Mouse (Mus musculus) neural tube, embryonic 10.5 days (tissue): ENCODE data around the gene Phgr1.

Experiments
- DNase-seq: peaks from one replicate; pipeline ENCODE4 v3.0.0-alpha.2; 2017; ENCODE audit warnings: low spot score; ENCODE audit errors: extremely low spot score

The Phgr1 gene

GRCm38 (mm10) chr2:118813981-118814836, 41.6 kb downstream of the Phgr1 start, which contains the start of gene Knstrn:
Gene Knstrn (plus strand): TSS chr2:118814003.
- peak; percentile 90 for DNase-seq

- no peak for DNase-seq
Observed at GRCm38 (mm10) chr2:118822800-118823199, 50.2 kb downstream of the Phgr1 start.

- no peak for DNase-seq
Observed at GRCm38 (mm10) chr2:118824396-118824795, 51.8 kb downstream of the Phgr1 start.
